ENCODE assay signal across 8 mouse cellular contexts in the genomic region with DNA sequence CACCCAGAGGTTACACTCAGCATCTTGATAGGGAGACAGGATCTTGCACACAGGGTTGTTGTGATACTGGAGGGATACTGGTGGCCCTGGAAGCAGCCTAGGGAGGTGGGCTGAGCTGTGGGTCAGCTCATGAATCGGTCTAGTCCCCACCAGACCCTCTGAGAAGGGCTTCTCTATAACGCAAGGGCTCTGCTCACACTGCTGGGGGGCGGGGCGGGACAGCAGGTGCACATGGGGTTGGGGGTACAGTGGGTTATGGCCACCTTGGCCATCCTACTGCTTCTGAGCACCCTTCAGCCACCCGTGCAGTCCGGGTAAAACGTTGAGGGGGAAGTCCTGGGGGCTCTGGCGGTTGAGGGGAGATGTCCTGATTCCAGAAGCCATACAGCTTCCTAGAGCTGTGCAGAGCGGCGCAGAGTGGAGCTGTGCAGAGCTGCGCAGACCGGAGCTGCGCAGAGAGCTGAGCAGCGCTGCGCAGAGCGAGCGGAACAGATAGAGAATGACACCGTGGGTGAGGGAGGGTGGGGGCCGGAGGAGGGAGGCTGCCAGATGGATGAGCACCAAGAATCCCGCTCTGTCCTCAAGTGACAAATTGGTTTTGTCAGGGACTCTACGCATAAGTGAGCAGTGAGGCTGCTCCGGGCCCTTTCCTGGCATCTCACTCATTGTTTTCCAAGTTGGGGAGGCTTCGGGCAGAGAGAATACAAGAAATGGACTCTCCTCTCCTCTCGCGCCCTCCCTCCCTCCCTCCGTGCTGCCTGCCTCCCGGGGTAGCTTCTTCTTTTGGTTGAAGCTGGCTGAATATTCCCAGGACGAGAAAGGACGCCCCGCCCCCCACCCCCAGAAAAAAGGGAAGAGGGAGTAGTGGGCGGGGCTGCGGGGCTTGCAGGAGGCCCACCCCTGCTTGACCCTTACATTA. TPM values are rescaled to one million over a fixed set of nuclear protein-coding genes. Genes with fewer than 3 reads are reported as not detected.
A peak's percentile ranks its signal among the peaks of the same experiment; 100 is the strongest.
DNase-seq lines count a peak whose midpoint lies in the region; ATAC-seq and TF ChIP-seq lines count a peak whose summit lies in the region.

No protein-coding gene starts in this region.

- peaks cover 9% of the 10 kb centered on the region for H3K36me3 ChIP-seq in heart, embryonic 14.5 days (ENCODE audit: control insufficient read depth, insufficient read depth, low read length)
- H3K36me3 ChIP-seq in liver, embryonic 12.5 days = no peaks in the 10 kb centered on the region
- no peaks in the 10 kb centered on the region for H3K36me3 ChIP-seq in midbrain, postnatal 0 days (ENCODE audit: insufficient read depth, low read length)

- no peaks in the 10 kb centered on the region; the same call in 1 of the 2 replicates for H3K27me3 ChIP-seq in heart, embryonic 14.5 days (ENCODE audit: control insufficient read depth, insufficient read depth, low read length)
- H3K27me3 ChIP-seq in liver, embryonic 12.5 days (replicated peaks) = peaks cover 26% of the 10 kb centered on the region
- no peaks in the 10 kb centered on the region for H3K27me3 ChIP-seq in midbrain, postnatal 0 days (ENCODE audit: insufficient read depth, low read length)

- peak overlapping the region in 1 of 2 experiments; percentile 66; a peak in 2 of 4 replicates for H3K27ac ChIP-seq in heart, embryonic 14.5 days (replicated peaks in 1 of 2; ENCODE audit: control insufficient read depth in 1 of 2, insufficient read depth in 1 of 2, low read depth in 2 of 2, low read length in 2 of 2)
- H3K27ac ChIP-seq in liver, embryonic 12.5 days = no peak overlapping the region
- H3K27ac ChIP-seq in midbrain, postnatal 0 days (ENCODE audit: low read depth, low read length) = peak overlapping the region; percentile 96

- peak; percentile 63 for ATAC-seq in heart, embryonic 14.5 days (ENCODE audit: insufficient number of reproducible peaks, insufficient read depth, low FRiP score, low read depth)
- ATAC-seq in liver, embryonic 12.5 days = peak; percentile 47
- ATAC-seq in midbrain, postnatal 0 days (ENCODE audit: low FRiP score) = peak; percentile 93

- H3K4me2 ChIP-seq in heart, embryonic 14.5 days (ENCODE audit: low read length) = peak overlapping the region; percentile 81
- H3K4me2 ChIP-seq in liver, embryonic 12.5 days = peak overlapping the region; percentile 66
- H3K4me2 ChIP-seq in midbrain, postnatal 0 days (ENCODE audit: low read depth, low read length, poor library complexity, severe bottlenecking) = peak overlapping the region; percentile 50

- no peaks in the 10 kb centered on the region for H3K9me3 ChIP-seq in heart, embryonic 14.5 days (ENCODE audit: control insufficient read depth, low read length)
- H3K9me3 ChIP-seq in liver, embryonic 12.5 days (replicated peaks) = no peaks in the 10 kb centered on the region
- no peaks in the 10 kb centered on the region for H3K9me3 ChIP-seq in midbrain, postnatal 0 days (ENCODE audit: low read length)

- TF ChIP-seq CTCF in midbrain, postnatal 0 days (IDR thresholded peaks at IDR 0.05) = peak; percentile 53

- peaks cover 38 to 53% of the 10 kb centered on the region in 2 experiments for H3K4me1 ChIP-seq in heart, embryonic 14.5 days (ENCODE audit: control insufficient read depth in 2 of 2, insufficient read depth in 2 of 2, low read length in 2 of 2)
- H3K4me1 ChIP-seq in liver, embryonic 12.5 days = peaks cover 22% of the 10 kb centered on the region
- peaks cover 22% of the 10 kb centered on the region for H3K4me1 ChIP-seq in midbrain, postnatal 0 days (ENCODE audit: insufficient read depth, low read length)

- peak; percentile 46 for DNase-seq in urinary bladder, postnatal 14 days (ENCODE audit: low spot score)
- no peak for DNase-seq in urinary bladder, postnatal 25 days (ENCODE audit: low spot score)
- peak; percentile 89 for DNase-seq in embryo, embryonic 10 days (ENCODE audit: low spot score)
- peak; percentile 50 to 68 for DNase-seq in kidney, postnatal 36 days
- DNase-seq in midbrain, postnatal 0 days (ENCODE audit: low spot score) = peak; percentile 96
- peak; percentile 71 for DNase-seq in testis, postnatal 14 days (ENCODE audit: low spot score)

- peak overlapping the region; percentile 40 to 47 for H3K4me3 ChIP-seq in heart, embryonic 14.5 days (ENCODE audit: control insufficient read depth in 1 of 2, insufficient read depth in 1 of 2, low read depth in 1 of 2, low read length in 2 of 2)
- peak overlapping the region; percentile 27 for H3K4me3 ChIP-seq in liver, embryonic 12.5 days
- H3K4me3 ChIP-seq in midbrain, postnatal 0 days (ENCODE audit: low read depth, low read length) = peak overlapping the region; percentile 20; the same call in 1 of the 2 replicates

- 15% methylated on average over 31 of the region's 32 CpGs for WGBS in heart, embryonic 14.5 days
- 19% methylated on average over 32 of the region's 32 CpGs for WGBS in liver, embryonic 12.5 days (ENCODE audit: insufficient replicate concordance)
- 4% methylated on average over 26 of the region's 32 CpGs for WGBS in midbrain, postnatal 0 days

- H3K9ac ChIP-seq in heart, embryonic 14.5 days (ENCODE audit: low read length) = peak overlapping the region; percentile 70
- no peak overlapping the region for H3K9ac ChIP-seq in liver, embryonic 12.5 days
- peak overlapping the region; percentile 54 for H3K9ac ChIP-seq in midbrain, postnatal 0 days (replicated peaks; ENCODE audit: low read length, poor library complexity, severe bottlenecking)

RNA-seq across cellular contexts. Expression of gene Mxra7, which starts 16.6 kb away (rescaled TPM):
- polyA plus RNA-seq in heart, embryonic 14.5 days (2014; fragmentation: Nextera tagmentation; extraction: Ambion mirVana) = 15.0 and 16.7 TPM in 2 replicates
- 6.9 and 7.2 TPM in 2 replicates for polyA plus RNA-seq in liver, embryonic 12.5 days (2016; fragmentation: Nextera tagmentation; extraction: Ambion mirVana)
- total RNA-seq in midbrain, postnatal 0 days (2014; rRNA removed) = 23.3 and 39.1 TPM in 2 replicates
- polyA plus RNA-seq in midbrain, postnatal 0 days (2015; fragmentation: Nextera tagmentation; extraction: Ambion mirVana) = 29.3 and 32.1 TPM in 2 replicates

RNA-seq across cellular contexts. Expression of gene Mettl23, which starts 31.8 kb away (rescaled TPM):
- 70.9 and 79.2 TPM in 2 replicates for polyA plus RNA-seq in heart, embryonic 14.5 days (2014; fragmentation: Nextera tagmentation; extraction: Ambion mirVana)
- 47.6 and 49.5 TPM in 2 replicates for polyA plus RNA-seq in liver, embryonic 12.5 days (2016; fragmentation: Nextera tagmentation; extraction: Ambion mirVana)
- total RNA-seq in midbrain, postnatal 0 days (2014; rRNA removed) = 28.9 and 32.2 TPM in 2 replicates
- 47.4 and 48.4 TPM in 2 replicates for polyA plus RNA-seq in midbrain, postnatal 0 days (2015; fragmentation: Nextera tagmentation; extraction: Ambion mirVana)

RNA-seq across cellular contexts. Expression of gene Jmjd6, which starts 32.0 kb away (rescaled TPM):
- 59.0 and 63.7 TPM in 2 replicates for polyA plus RNA-seq in heart, embryonic 14.5 days (2014; fragmentation: Nextera tagmentation; extraction: Ambion mirVana)
- polyA plus RNA-seq in liver, embryonic 12.5 days (2016; fragmentation: Nextera tagmentation; extraction: Ambion mirVana) = 58.2 and 61.6 TPM in 2 replicates
- 38.1 and 43.6 TPM in 2 replicates for total RNA-seq in midbrain, postnatal 0 days (2014; rRNA removed)
- 48.8 and 49.8 TPM in 2 replicates for polyA plus RNA-seq in midbrain, postnatal 0 days (2015; fragmentation: Nextera tagmentation; extraction: Ambion mirVana)

RNA-seq across cellular contexts. Expression of gene St6galnac1, which starts 35.9 kb away (rescaled TPM):
- not detected in 2 replicates for polyA plus RNA-seq in heart, embryonic 14.5 days (2014; fragmentation: Nextera tagmentation; extraction: Ambion mirVana)
- polyA plus RNA-seq in liver, embryonic 12.5 days (2016; fragmentation: Nextera tagmentation; extraction: Ambion mirVana) = not detected in 2 replicates
- not detected in 2 replicates for total RNA-seq in midbrain, postnatal 0 days (2014; rRNA removed)
- polyA plus RNA-seq in midbrain, postnatal 0 days (2015; fragmentation: Nextera tagmentation; extraction: Ambion mirVana) = not detected in 2 replicates

RNA-seq across cellular contexts. Expression of gene Mfsd11, which starts 41.0 kb away (rescaled TPM):
- 31.9 and 39.7 TPM in 2 replicates for polyA plus RNA-seq in heart, embryonic 14.5 days (2014; fragmentation: Nextera tagmentation; extraction: Ambion mirVana)
- polyA plus RNA-seq in liver, embryonic 12.5 days (2016; fragmentation: Nextera tagmentation; extraction: Ambion mirVana) = 13.6 and 15.0 TPM in 2 replicates
- 36.0 and 57.0 TPM in 2 replicates for total RNA-seq in midbrain, postnatal 0 days (2014; rRNA removed)
- 54.8 and 64.1 TPM in 2 replicates for polyA plus RNA-seq in midbrain, postnatal 0 days (2015; fragmentation: Nextera tagmentation; extraction: Ambion mirVana)
